Mouse (Mus musculus) intestine, postnatal 0 days (tissue): Measurements from ENCODE around the gene Ssna1. TPM values are rescaled to one million over a fixed set of nuclear protein-coding genes. Genes with fewer than 3 reads are reported as not detected.

ENCODE experiments used
- ATAC-seq: fragments of 200-750 bp; cut with Nextera tagmentation; 2 replicates; pipeline ENCODE4 v1.8.0; 2017; ENCODE audit warnings: mild to moderate bottlenecking, moderate TSS enrichment, moderate library complexity
- H3K27ac ChIP-seq: fragments of 300-500 bp; sonication (generic); 2 replicates; pipeline ENCODE4 v1.5.1; 2014; ENCODE audit warnings: mild to moderate bottlenecking, low read depth, low read length, moderate library complexity
- H3K27me3 ChIP-seq: fragments of 300-500 bp; sonication (generic); replicated peaks from 2 replicates; pipeline ENCODE4 v1.6.1; 2014; ENCODE audit warnings: low read length, mixed read lengths; ENCODE audit not compliant: control insufficient read depth, insufficient read depth
- H3K36me3 ChIP-seq: fragments of 300-500 bp; sonication (generic); 2 replicates; pipeline ENCODE4 v1.6.1; 2014; ENCODE audit warnings: mild to moderate bottlenecking, moderate library complexity; ENCODE audit not compliant: control insufficient read depth, insufficient read depth
- H3K4me1 ChIP-seq: fragments of 300-500 bp; sonication (generic); replicated peaks from 2 replicates; pipeline ENCODE4 v1.6.1; 2014; ENCODE audit warnings: antibody characterized with exemption, low read length, mixed read lengths; ENCODE audit not compliant: control insufficient read depth, insufficient read depth
- H3K4me2 ChIP-seq: fragments of 300-500 bp; sonication (generic); replicated peaks from 2 replicates; pipeline ENCODE4 v1.6.1; 2014; ENCODE audit warnings: low read depth, mild to moderate bottlenecking, moderate library complexity
- H3K4me3 ChIP-seq: fragments of 300-500 bp; sonication (generic); 2 replicates; pipeline ENCODE4 v1.5.1; 2014; ENCODE audit warnings: low read depth, low read length
- H3K9ac ChIP-seq: fragments of 300-500 bp; sonication (generic); 2 replicates; pipeline ENCODE4 v1.6.1; 2014; ENCODE audit warnings: mild to moderate bottlenecking, low read depth, low read length
- H3K9me3 ChIP-seq: fragments of 300-500 bp; sonication (generic); 2 replicates; pipeline ENCODE4 v1.6.1; 2016; ENCODE audit warnings: mixed run types; ENCODE audit not compliant: control insufficient read depth
- CTCF ChIP-seq: sonication (generic); IDR thresholded peaks from 2 replicates; pipeline ENCODE4 v1.5.1; 2016; ENCODE audit warnings: low read depth, mild to moderate bottlenecking, control low read depth, antibody characterized with exemption, moderate library complexity
- WGBS: fragments of 180-500 bp; shearing (Covaris S2); extraction: QIAGEN DNeasy Blood & Tissue Kit; methylation state at CpG from one replicate; pipeline ENCODE4 v1.1.7; 2014; 5-methylcytosine and 5-hydroxymethylcytosine counted together
- polyA plus RNA-seq: library from polyadenylated mRNA; unstranded; fragments of >200 nt; fragmentation: Nextera tagmentation; extraction: Ambion mirVana; gene quantifications from 2 replicates; pipeline ENCODE4 v1.2.1, GENCODE M21; 2015

Ssna1 gene
- polyA plus RNA-seq, 1 experiment from 2014 or later, result 108 TPM

DNA sequence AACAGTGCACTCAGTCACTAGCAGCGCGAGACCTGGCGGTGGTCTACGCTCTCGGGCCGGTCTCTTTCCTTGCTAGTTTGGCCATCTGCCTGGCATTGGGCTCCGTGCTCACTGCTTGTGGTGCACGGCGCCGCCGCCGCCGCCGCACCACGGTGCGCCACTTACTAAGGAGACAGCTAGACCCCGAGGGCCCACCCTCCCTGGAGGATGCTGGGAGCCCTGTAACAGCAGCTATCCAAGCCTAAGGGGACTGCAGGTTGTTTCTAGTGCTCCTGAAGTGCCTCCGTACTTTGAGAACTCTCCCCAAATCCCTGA, 18.5 kb upstream of the Ssna1 start:
- Histone ChIP-seq H3K27ac (no peak overlapping the region), H3K9ac (no peak overlapping the region), H3K36me3 (no peaks in the 10 kb centered on the region; the same call in 1 of the 2 replicates), H3K4me3 (peak overlapping the region; percentile 42), H3K27me3 (peaks cover 46% of the 10 kb centered on the region), H3K4me1 (peaks cover 16% of the 10 kb centered on the region; the same call in 1 of the 2 replicates), H3K9me3 (no peaks in the 10 kb centered on the region), H3K4me2 (peak overlapping the region; percentile 75)
- under 1% methylated on average over 18 of the region's 18 CpGs for WGBS
- no peak for ATAC-seq
- TF ChIP-seq CTCF, result no peak

GRCm38 (mm10) chr2:25290101-25290815, 18.0 kb upstream of the Ssna1 start:
- peaks cover 46% of the 10 kb centered on the region for H3K27me3 ChIP-seq
- H3K36me3 ChIP-seq, result peaks cover 2% of the 10 kb centered on the region; the same call in 1 of the 2 replicates
- 2% methylated on average over 54 of the region's 54 CpGs for WGBS

GRCm38 (mm10) chr2:25289651-25290050, 17.4 kb upstream of the Ssna1 start, which contains the start of gene Lrrc26:
Gene Lrrc26, plus strand, starts transcription at chr2:25289915.
- ATAC-seq, result no peak
- Histone ChIP-seq H3K4me3 (peak within 1 kb of the TSS; percentile 42), H3K36me3 (peaks cover 8% of the 10 kb centered on the region; the same call in 1 of the 2 replicates), H3K9me3 (no peaks in the 10 kb centered on the region), H3K9ac (0 out of 2 replicates have a peak within 1 kb of the TSS, but pooled peaks have one; percentile 17), H3K27ac (no peak within 1 kb of the TSS; the same call in 1 of the 2 replicates), H3K27me3 (peaks cover 46% of the 10 kb centered on the region), H3K4me1 (peaks cover 19% of the 10 kb centered on the region; the same call in 1 of the 2 replicates), H3K4me2 (peak within 1 kb of the TSS; percentile 75)
- 8% methylated on average over 11 of the region's 11 CpGs for WGBS
- no peak for TF ChIP-seq CTCF

More at GRCm38 (mm10) chr2:25290101-25290815, 18.0 kb upstream of the Ssna1 start:
- H3K4me3 ChIP-seq, result peak overlapping the region; percentile 42
- peak overlapping the region; percentile 75 for H3K4me2 ChIP-seq
- peaks cover 19% of the 10 kb centered on the region; the same call in 1 of the 2 replicates for H3K4me1 ChIP-seq
- ATAC-seq, result no peak
- TF ChIP-seq CTCF, result no peak
- no peak overlapping the region for H3K27ac ChIP-seq
- 0 out of 2 replicates have a peak overlapping the region, but pooled peaks have one; percentile 17 for H3K9ac ChIP-seq
- no peaks in the 10 kb centered on the region for H3K9me3 ChIP-seq

DNA sequence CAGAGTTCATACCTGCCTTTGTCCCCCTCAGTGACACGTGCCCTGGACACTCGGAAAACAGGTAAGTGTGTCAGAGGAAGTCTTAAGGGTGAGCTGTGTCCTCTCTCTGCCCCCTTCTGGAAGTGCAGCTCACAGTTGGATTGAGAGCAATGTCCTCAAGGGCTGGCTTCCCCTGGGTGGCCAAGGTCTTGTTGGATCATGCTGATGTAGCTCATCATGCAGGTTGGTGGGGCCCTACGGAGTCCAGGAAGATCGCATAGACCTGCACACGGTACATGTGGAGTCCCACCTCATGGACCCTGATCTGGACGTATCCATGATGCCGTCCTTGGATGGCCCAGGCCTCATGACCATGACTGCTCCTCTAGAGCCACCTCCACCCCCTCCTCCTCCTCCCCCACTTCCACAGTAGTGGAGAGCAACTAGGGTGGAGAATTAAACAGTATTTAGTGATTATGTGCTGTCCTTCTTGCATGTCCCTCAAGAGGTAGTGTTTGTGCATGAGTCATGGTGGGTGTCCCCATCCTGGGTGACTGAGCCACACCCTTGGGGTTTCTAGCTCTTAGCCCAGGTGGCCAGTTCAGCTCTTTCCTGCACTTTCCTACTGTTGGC, 16.6 kb upstream of the Ssna1 start:
- Histone ChIP-seq H3K4me1 (peaks cover 19% of the 10 kb centered on the region; the same call in 1 of the 2 replicates), H3K27ac (no peak overlapping the region)

DNA sequence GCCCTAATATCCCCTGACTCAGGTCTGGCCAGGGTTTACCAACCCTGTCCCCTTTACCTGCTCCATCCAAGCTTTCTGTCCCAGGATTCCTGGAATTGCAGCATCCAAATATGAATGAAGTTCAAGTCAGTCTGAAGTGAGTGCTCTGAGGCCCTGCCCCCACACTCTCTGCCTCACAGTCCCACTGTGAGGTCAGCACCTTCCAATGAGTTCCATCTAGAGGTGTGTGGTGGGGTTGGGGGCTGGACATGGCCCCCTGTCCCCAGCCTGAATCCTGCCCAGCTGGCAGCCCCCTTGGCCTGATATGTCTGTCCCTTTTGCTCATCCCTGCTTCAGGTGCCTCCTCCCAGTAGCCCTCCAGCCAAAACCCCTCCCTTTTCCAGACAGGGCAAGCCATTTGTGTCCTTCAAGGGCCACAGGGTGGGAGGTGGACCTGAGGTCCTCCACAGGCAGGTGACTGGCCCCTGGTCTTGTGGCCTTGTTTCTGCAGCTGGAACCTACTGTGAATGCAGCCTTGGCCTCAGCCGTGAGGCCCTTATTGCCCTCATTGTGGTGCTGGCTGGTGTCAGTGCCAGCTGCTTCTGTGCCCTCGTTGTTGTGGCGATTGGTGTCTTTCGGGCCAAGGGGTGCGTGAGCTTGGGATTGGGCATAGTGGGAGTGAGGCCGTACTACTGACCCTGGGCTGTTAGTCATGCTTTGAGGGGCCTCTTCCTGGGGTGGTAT, 15.8 kb upstream of the Ssna1 start, which contains the start of gene Tmem210:
Gene Tmem210, plus strand, starts transcription at position 219 of the 723 bp plus-strand sequence.
- no peaks in the 10 kb centered on the region for H3K9me3 ChIP-seq
- H3K36me3 ChIP-seq, result peaks cover 22% of the 10 kb centered on the region
- ATAC-seq, result no peak
- H3K4me3 ChIP-seq, result no peak within 1 kb of the TSS
- peaks cover 40% of the 10 kb centered on the region for H3K27me3 ChIP-seq
- peak within 1 kb of the TSS; percentile 90 for H3K27ac ChIP-seq
- 81% methylated on average over 6 of the region's 6 CpGs for WGBS
- no peak for TF ChIP-seq CTCF
- H3K4me1 ChIP-seq, result peaks cover 19% of the 10 kb centered on the region; the same call in 1 of the 2 replicates
- peak within 1 kb of the TSS; percentile 37; the same call in 1 of the 2 replicates for H3K4me2 ChIP-seq
- H3K9ac ChIP-seq, result no peak within 1 kb of the TSS

More for the DNA sequence above, 16.6 kb upstream of the Ssna1 start:
- Histone ChIP-seq H3K9ac (no peak overlapping the region), H3K9me3 (no peaks in the 10 kb centered on the region), H3K4me2 (no peak overlapping the region), H3K27me3 (peaks cover 45% of the 10 kb centered on the region), H3K4me3 (no peak overlapping the region), H3K36me3 (peaks cover 16% of the 10 kb centered on the region)
- no peak for ATAC-seq
- 85% methylated on average over 7 of the region's 7 CpGs for WGBS
- 0 out of 2 replicates have a peak, but pooled peaks have one; percentile 28 for TF ChIP-seq CTCF
